ENCODE assay signal across 18 mouse cellular contexts in genomic region chr12:79548607-79549330, GRCm38 (mm10).
DNase-seq lines count a peak whose midpoint lies in the region; ATAC-seq and TF ChIP-seq lines count a peak whose summit lies in the region.
"Had no signal": no experiment of that assay in that cellular context is flagged by ENCODE, and none has a peak within 500 bp of the region (broad histone marks: within the 10 kb centered on the region; RNA-seq: fewer than 3 reads in every experiment).

No protein-coding gene starts in this region.

- H3K36me3 ChIP-seq in forebrain, embryonic 12.5 days (replicated peaks): no peaks in the 10 kb centered on the region
- H3K36me3 ChIP-seq in forebrain, postnatal 0 days (ENCODE audit: insufficient read depth): no peaks in the 10 kb centered on the region
- no peaks in the 10 kb centered on the region for H3K36me3 ChIP-seq in kidney, embryonic 14.5 days (ENCODE audit: control insufficient read depth, insufficient read depth, low read length)
- no peaks in the 10 kb centered on the region for H3K36me3 ChIP-seq in liver, embryonic 11.5 days (ENCODE audit: control insufficient read depth, insufficient read depth, low read length)
- no peaks in the 10 kb centered on the region for H3K36me3 ChIP-seq in stomach, postnatal 0 days (ENCODE audit: control insufficient read depth, insufficient read depth, low read length)
- H3K36me3 ChIP-seq: forebrain, embryonic 15.5 days; neural tube, embryonic 13.5 days had no signal

- TF ChIP-seq EP300 in stomach, postnatal 0 days (optimal IDR thresholded peaks at IDR 0.05): no peak

- no peaks in the 10 kb centered on the region for H3K9me3 ChIP-seq in forebrain, embryonic 12.5 days
- H3K9me3 ChIP-seq in forebrain, postnatal 0 days (ENCODE audit: low read length): no peaks in the 10 kb centered on the region
- no peaks in the 10 kb centered on the region for H3K9me3 ChIP-seq in kidney, embryonic 14.5 days (ENCODE audit: control insufficient read depth, low read length)
- no peaks in the 10 kb centered on the region for H3K9me3 ChIP-seq in liver, embryonic 11.5 days (ENCODE audit: control insufficient read depth, low read length)
- H3K9me3 ChIP-seq in stomach, postnatal 0 days (ENCODE audit: control insufficient read depth, low read length): no peaks in the 10 kb centered on the region
- H3K9me3 ChIP-seq: forebrain, embryonic 15.5 days; neural tube, embryonic 13.5 days had no signal

- H3K4me2 ChIP-seq in forebrain, embryonic 12.5 days: no peak overlapping the region
- no peak overlapping the region for H3K4me2 ChIP-seq in forebrain, postnatal 0 days (ENCODE audit: low read depth)
- H3K4me2 ChIP-seq in kidney, embryonic 14.5 days (replicated peaks; ENCODE audit: low read depth, low read length): no peak overlapping the region
- H3K4me2 ChIP-seq in liver, embryonic 11.5 days: no peak overlapping the region
- H3K4me2 ChIP-seq in stomach, postnatal 0 days (replicated peaks; ENCODE audit: low read depth): no peak overlapping the region
- H3K4me2 ChIP-seq: forebrain, embryonic 15.5 days; neural tube, embryonic 13.5 days had no signal

- no peak overlapping the region for H3K4me3 ChIP-seq in forebrain, embryonic 12.5 days (replicated peaks)
- no peak overlapping the region for H3K4me3 ChIP-seq in forebrain, postnatal 0 days (ENCODE audit: low read depth, low read length)
- no peak overlapping the region for H3K4me3 ChIP-seq in kidney, embryonic 14.5 days (ENCODE audit: low read length)
- no peak overlapping the region for H3K4me3 ChIP-seq in liver, embryonic 11.5 days (ENCODE audit: low read depth, low read length)
- no peak overlapping the region for H3K4me3 ChIP-seq in stomach, postnatal 0 days (ENCODE audit: low read depth, low read length)
- H3K4me3 ChIP-seq: erythroblast, embryonic 14.5 days; forebrain, embryonic 15.5 days; neural tube, embryonic 13.5 days had no signal

- no peak for TF ChIP-seq CTCF in forebrain, postnatal 0 days (IDR thresholded peaks at IDR 0.05; ENCODE audit: low read depth)
- no peak for TF ChIP-seq CTCF in stomach, postnatal 0 days (IDR thresholded peaks at IDR 0.05; ENCODE audit: low read depth)

- 70% methylated on average over 8 of the region's 8 CpGs for WGBS in forebrain, embryonic 12.5 days
- 69% methylated on average over 8 of the region's 8 CpGs for WGBS in forebrain, postnatal 0 days
- 69% methylated on average over 8 of the region's 8 CpGs for WGBS in kidney, embryonic 14.5 days
- 82% methylated on average over 8 of the region's 8 CpGs for WGBS in liver, embryonic 11.5 days
- 74% methylated on average over 8 of the region's 8 CpGs for WGBS in stomach, postnatal 0 days

- no peak for DNase-seq in forebrain, postnatal 0 days
- DNase-seq in kidney, adult 11 months: peak; percentile 59
- no peak for DNase-seq in kidney, adult 18-20 months
- DNase-seq in kidney, postnatal 36 days: peak; percentile 51 to 67
- no peak for DNase-seq in liver, embryonic 11.5 days (ENCODE audit: low spot score)
- DNase-seq in stomach, postnatal 0 days (ENCODE audit: low spot score): no peak
- DNase-seq: cerebellum, adult 18-20 months; cerebellum, postnatal 25 days; heart, postnatal 4 days; midbrain, embryonic 14.5 days; right cerebral cortex, adult 18-20 months; thymus, postnatal 14 days had no signal

- H3K9ac ChIP-seq in forebrain, embryonic 12.5 days: no peak overlapping the region
- H3K9ac ChIP-seq in forebrain, postnatal 0 days: no peak overlapping the region
- no peak overlapping the region for H3K9ac ChIP-seq in kidney, embryonic 14.5 days (ENCODE audit: low read depth, low read length)
- H3K9ac ChIP-seq in liver, embryonic 11.5 days (ENCODE audit: low read depth, low read length): no peak overlapping the region
- H3K9ac ChIP-seq in stomach, postnatal 0 days (ENCODE audit: low read length): no peak overlapping the region
- H3K9ac ChIP-seq: forebrain, embryonic 15.5 days; neural tube, embryonic 13.5 days had no signal

- 0 out of 2 replicates have a peak overlapping the region, but pooled peaks have one; percentile 25 for H3K27ac ChIP-seq in forebrain, embryonic 12.5 days
- H3K27ac ChIP-seq in forebrain, postnatal 0 days (ENCODE audit: low read depth, low read length): no peak overlapping the region
- H3K27ac ChIP-seq in kidney, embryonic 14.5 days (ENCODE audit: low read depth, low read length): peak overlapping the region; percentile 53; the same call in 1 of the 2 replicates
- H3K27ac ChIP-seq in liver, embryonic 11.5 days (ENCODE audit: low read depth, low read length): no peak overlapping the region
- no peak overlapping the region; the same call in 1 of the 2 replicates for H3K27ac ChIP-seq in stomach, postnatal 0 days (replicated peaks)
- H3K27ac ChIP-seq: forebrain, embryonic 15.5 days; neural tube, embryonic 13.5 days had no signal

- ATAC-seq in forebrain, embryonic 12.5 days (ENCODE audit: low FRiP score): no peak
- ATAC-seq in forebrain, postnatal 0 days: no peak
- ATAC-seq in kidney, embryonic 14.5 days (ENCODE audit: low FRiP score, low TSS enrichment): no peak
- ATAC-seq in liver, embryonic 11.5 days (replicated peaks; ENCODE audit: low FRiP score): no peak
- ATAC-seq in stomach, postnatal 0 days (ENCODE audit: low FRiP score, low TSS enrichment): no peak
- ATAC-seq: forebrain, embryonic 15.5 days; lung, postnatal 0 days had no signal

- peaks cover 6% of the 10 kb centered on the region for H3K4me1 ChIP-seq in forebrain, embryonic 12.5 days
- H3K4me1 ChIP-seq in forebrain, postnatal 0 days (ENCODE audit: insufficient read depth): no peaks in the 10 kb centered on the region
- peaks cover 4% of the 10 kb centered on the region; the same call in 1 of the 2 replicates for H3K4me1 ChIP-seq in kidney, embryonic 14.5 days (ENCODE audit: control insufficient read depth, insufficient read depth, low read length)
- no peaks in the 10 kb centered on the region for H3K4me1 ChIP-seq in liver, embryonic 11.5 days (replicated peaks; ENCODE audit: control insufficient read depth, insufficient read depth, low read length)
- H3K4me1 ChIP-seq in stomach, postnatal 0 days (replicated peaks; ENCODE audit: control insufficient read depth, insufficient read depth): peaks cover 6% of the 10 kb centered on the region
- H3K4me1 ChIP-seq: forebrain, embryonic 15.5 days; neural tube, embryonic 13.5 days had no signal

- no peaks in the 10 kb centered on the region for H3K27me3 ChIP-seq in forebrain, embryonic 12.5 days
- H3K27me3 ChIP-seq in forebrain, postnatal 0 days (ENCODE audit: insufficient read depth, low read length): no peaks in the 10 kb centered on the region
- no peaks in the 10 kb centered on the region for H3K27me3 ChIP-seq in kidney, embryonic 14.5 days (ENCODE audit: control insufficient read depth, insufficient read depth, low read length)
- no peaks in the 10 kb centered on the region for H3K27me3 ChIP-seq in liver, embryonic 11.5 days (replicated peaks; ENCODE audit: control insufficient read depth, insufficient read depth, low read length)
- H3K27me3 ChIP-seq in stomach, postnatal 0 days (ENCODE audit: control insufficient read depth, insufficient read depth, low read length): no peaks in the 10 kb centered on the region
- H3K27me3 ChIP-seq: forebrain, embryonic 15.5 days; neural tube, embryonic 13.5 days had no signal

Comparison
In these comparisons a context has a peak if more than half of its experiments do, and no peak if none do; other contexts are left out.
1. H3K27ac ChIP-seq: peak in forebrain, embryonic 12.5 days (single experiment) and kidney, embryonic 14.5 days (single experiment); none in forebrain, postnatal 0 days (single experiment), liver, embryonic 11.5 days (single experiment) and stomach, postnatal 0 days (single experiment).
2. DNase-seq: peak in kidney, adult 11 months (single experiment) and kidney, postnatal 36 days (2 of 2); none in forebrain, postnatal 0 days (single experiment), kidney, adult 18-20 months (single experiment), liver, embryonic 11.5 days (single experiment) and stomach, postnatal 0 days (single experiment).